Mouse (Mus musculus) CH12.LX (cell line): ENCODE measurements around the gene Plekha8. TPM values are rescaled to one million over a fixed set of nuclear protein-coding genes. Genes with fewer than 3 reads are reported as not detected.

Experiments used
- DNase-seq: peaks from one replicate; pipeline ENCODE4 v3.0.0-alpha.2; 2013; ENCODE audit errors: extremely low read depth
- H3K27ac ChIP-seq: 2 replicates; pipeline ENCODE4 v1.5.1; 2012; ENCODE audit warnings: low read depth, mild to moderate bottlenecking, control low read depth, moderate library complexity; ENCODE audit not compliant: insufficient read depth
- H3K27me3 ChIP-seq: replicated peaks from 2 replicates; pipeline ENCODE3; 2012; ENCODE audit warnings: inconsistent platforms
- H3K36me3 ChIP-seq, 2 experiments: replicated peaks in 1 of 2; 2 replicates each; pipeline versions ENCODE3 to v1.6.1; 2012; ENCODE audit warnings: inconsistent platforms in 1 of 2, low read length in 1 of 2, mild to moderate bottlenecking in 1 of 2, mixed read lengths in 1 of 2, moderate library complexity in 1 of 2; ENCODE audit not compliant: control insufficient read depth in 1 of 2, insufficient read depth in 1 of 2
- H3K4me1 ChIP-seq, 2 experiments: 2 replicates each; pipeline ENCODE4 v1.6.1; 2012; ENCODE audit warnings: inconsistent platforms in 1 of 2, moderate library complexity in 1 of 2; ENCODE audit not compliant: insufficient read depth in 2 of 2, control insufficient read depth in 1 of 2
- H3K4me2 ChIP-seq: 2 replicates; pipeline ENCODE4 v1.6.1; 2012; ENCODE audit warnings: low read depth, mild to moderate bottlenecking, control low read depth; ENCODE audit not compliant: poor library complexity, insufficient read depth, severe bottlenecking
- H3K4me3 ChIP-seq, 3 experiments: fragments of 150-350 bp in 1 of 3; sonication (generic) in 1 of 3; replicated peaks in 1 of 3; 2 replicates each; pipeline versions ENCODE3 to v1.5.1; 2011 to 2012; ENCODE audit warnings: low read depth in 2 of 3, low read length in 2 of 3, mild to moderate bottlenecking in 2 of 3, moderate library complexity in 2 of 3, control low read depth in 1 of 3, improper control_type of control experiment in 1 of 3, inconsistent platforms in 1 of 3, mixed read lengths in 1 of 3; ENCODE audit not compliant: poor library complexity in 1 of 3
- H3K79me2 ChIP-seq: replicated peaks from 2 replicates; pipeline ENCODE4 v1.6.1; 2012; ENCODE audit warnings: mild to moderate bottlenecking, moderate library complexity; ENCODE audit not compliant: control insufficient read depth, poor library complexity, insufficient read depth, severe bottlenecking; ENCODE audit errors: extremely low read depth
- H3K9ac ChIP-seq: 2 replicates; pipeline ENCODE4 v1.6.1; 2012; ENCODE audit warnings: low read depth, mild to moderate bottlenecking, control low read depth, moderate library complexity; ENCODE audit not compliant: insufficient read depth
- H3K9me3 ChIP-seq: replicated peaks from 2 replicates; pipeline ENCODE3; 2012; ENCODE audit warnings: low read length, inconsistent platforms, mixed read lengths
- E2F4 ChIP-seq: IDR thresholded peaks from 2 replicates; pipeline ENCODE4 v1.6.1; 2011; ENCODE audit warnings: low read depth, low read length, improper control_type of control experiment; ENCODE audit not compliant: insufficient replicate concordance
- EP300 ChIP-seq: IDR thresholded peaks from 2 replicates; pipeline ENCODE4 v1.6.1; 2011; ENCODE audit warnings: low read length, improper control_type of control experiment
- ETS1 ChIP-seq: conservative IDR thresholded peaks from 2 replicates; pipeline ENCODE4 v1.6.1; 2012; ENCODE audit warnings: low read depth, mild to moderate bottlenecking, inconsistent platforms, low read length, improper control_type of control experiment, moderate library complexity
- HCFC1 ChIP-seq: IDR thresholded peaks from 2 replicates; pipeline ENCODE4 v1.6.1; 2012; ENCODE audit warnings: low read depth, mild to moderate bottlenecking, inconsistent platforms, low read length, improper control_type of control experiment
- MAFK ChIP-seq: IDR thresholded peaks from 2 replicates; pipeline ENCODE4 v1.6.1; 2011; ENCODE audit warnings: low read length, improper control_type of control experiment; ENCODE audit not compliant: insufficient replicate concordance
- MXI1 ChIP-seq: IDR thresholded peaks from 2 replicates; pipeline ENCODE4 v1.6.1; 2011; ENCODE audit warnings: mild to moderate bottlenecking, low read depth, low read length, improper control_type of control experiment
- RAD21 ChIP-seq: IDR thresholded peaks from 2 replicates; pipeline ENCODE4 v1.6.1; 2011; ENCODE audit warnings: low read depth, mild to moderate bottlenecking, low read length, improper control_type of control experiment, moderate library complexity
- TBP ChIP-seq: conservative IDR thresholded peaks from 2 replicates; pipeline ENCODE4 v1.6.1; 2011; ENCODE audit warnings: low read depth, low read length, improper control_type of control experiment
- TCF12 ChIP-seq: IDR thresholded peaks from 2 replicates; pipeline ENCODE4 v1.6.1; 2014; ENCODE audit warnings: low read depth, mild to moderate bottlenecking, inconsistent platforms, low read length, improper control_type of control experiment
- UBTF ChIP-seq: IDR thresholded peaks from 2 replicates; pipeline ENCODE4 v1.6.1; 2012; ENCODE audit warnings: low read depth, mild to moderate bottlenecking, inconsistent platforms, low read length, improper control_type of control experiment, moderate library complexity
- ZNF384 ChIP-seq: IDR thresholded peaks from 2 replicates; pipeline ENCODE4 v1.6.1; 2012; ENCODE audit warnings: low read depth, low read length, improper control_type of control experiment, inconsistent platforms
- dilution Hi-C: fragments of 300-500 bp; cut with MboI; formaldehyde crosslinking; loops from 2 replicates; pipeline ENCODE4 v1.14.3; 2020; ENCODE audit warnings: low sequenced_read_pairs; ENCODE audit not compliant: extremely low pct_unique_long_range_greater_than_20kb, extremely low pct_ligation_motif_present
- in situ Hi-C: fragments of 300-500 bp; cut with MboI; formaldehyde crosslinking; loops from 3 replicates; pipeline ENCODE4 v1.14.3; 2019; ENCODE audit warnings: low sequenced_read_pairs, low pct_ligation_motif_present, low pct_unique_long_range_greater_than_20kb, mixed read lengths
- polyA plus RNA-seq: library from polyadenylated mRNA; unstranded; fragments of >175 nt; gene quantifications from 2 replicates; pipeline ENCODE4 v1.2.1, GENCODE M21; 2012; ENCODE audit warnings: low read depth; ENCODE audit not compliant: insufficient read length
- total RNA-seq, 2 experiments: library from RNA; depleted of rRNA; stranded (reverse); fragments of 300-350 nt in 1 of 2; fragments of >200 nt in 1 of 2; gene quantifications; 2 replicates each; pipeline ENCODE4 v1.2.3; 2012 to 2014

Plekha8 gene
- total and polyA plus RNA-seq, 3 experiments: 5.8 to 10.2 (median 9.8) TPM

GRCm38 (mm10) chr6:54593766-54594468, 994 bp upstream of the Plekha8 start:
- no peaks in the 10 kb centered on the region for H3K9me3 ChIP-seq
- peak overlapping the region; percentile 91 for H3K4me2 ChIP-seq
- in situ Hi-C loops (loop anchor here (10.0 to 25.0 kb wide), 3 partner anchors 211 to 418 kb away; no protein-coding TSS in a partner anchor), dilution Hi-C loops (no loop called here)
- peaks cover 0 to 29% of the 10 kb centered on the region in 2 experiments; a peak in 2 of 4 replicates for H3K4me1 ChIP-seq
- H3K4me3 ChIP-seq: no peak overlapping the region
- no peaks in the 10 kb centered on the region for H3K79me2 ChIP-seq
- peak; percentile 83 for TF ChIP-seq ZNF384
- no peak for TF ChIP-seq MAFK
- TF ChIP-seq, all 38 proteins: peak for 1
- Histone ChIP-seq H3K27ac (no peak overlapping the region), H3K27me3 (peaks cover 2% of the 10 kb centered on the region), H3K36me3 (peaks cover 0 to under 1% of the 10 kb centered on the region in 2 experiments), H3K9ac (peak overlapping the region; percentile 94; the same call in 1 of the 2 replicates)
- no peak for DNase-seq

GRCm38 (mm10) chr6:54595330-54595878, 493 bp downstream of the Plekha8 start:
- peak overlapping the region; percentile 70 to 98 (median 80) for H3K4me3 ChIP-seq
- H3K9me3 ChIP-seq: no peaks in the 10 kb centered on the region
- no peaks in the 10 kb centered on the region for H3K36me3 ChIP-seq
- H3K79me2 ChIP-seq: no peaks in the 10 kb centered on the region
- peaks cover 2% of the 10 kb centered on the region for H3K27me3 ChIP-seq
- no peak overlapping the region for H3K27ac ChIP-seq
- no peak for TF ChIP-seq EP300
- TF ChIP-seq MXI1: 0 out of 2 replicates have a peak, but pooled peaks have one; percentile 20
- TF ChIP-seq TCF12: peak; percentile 27; the same call in 1 of the 2 replicates
- no peak for TF ChIP-seq TBP
- peak; percentile 2; the same call in 1 of the 2 replicates for TF ChIP-seq HCFC1
- peak; percentile 51 for TF ChIP-seq UBTF
- TF ChIP-seq RAD21: no peak
- peak overlapping the region; percentile 88 for H3K9ac ChIP-seq
- in situ Hi-C loops: loop anchor here (10.0 to 25.0 kb wide), 3 partner anchors 209 to 417 kb away; no protein-coding TSS in a partner anchor
- peaks cover 0 to 29% of the 10 kb centered on the region in 2 experiments; a peak in 2 of 4 replicates for H3K4me1 ChIP-seq
- DNase-seq: no peak
- dilution Hi-C loops: no loop called here
- peak overlapping the region; percentile 76 for H3K4me2 ChIP-seq

GRCm38 (mm10) chr6:54597208-54597607, 2.3 kb downstream of the Plekha8 start, which contains the start of gene Fkbp14:
Gene Fkbp14 (minus strand): TSS chr6:54597308.
- no peak for TF ChIP-seq E2F4
- TF ChIP-seq ETS1: no peak
- TF ChIP-seq, all 38 proteins: peak for 0
- H3K9ac ChIP-seq: no peak within 1 kb of the TSS
- H3K27ac ChIP-seq: no peak within 1 kb of the TSS
- H3K79me2 ChIP-seq: no peaks in the 10 kb centered on the region
- dilution Hi-C loops (no loop called here), in situ Hi-C loops (loop anchor here (10.0 to 25.0 kb wide), 3 partner anchors 208 to 415 kb away; no protein-coding TSS in a partner anchor)
- no peak within 1 kb of the TSS for H3K4me3 ChIP-seq
- no peak for DNase-seq
- no peaks in the 10 kb centered on the region for H3K9me3 ChIP-seq
- H3K4me1 ChIP-seq: peaks cover 0 to 23% of the 10 kb centered on the region in 2 experiments; a peak in 2 of 4 replicates
- no peaks in the 10 kb centered on the region for H3K36me3 ChIP-seq
- peak within 1 kb of the TSS; percentile 76; the same call in 1 of the 2 replicates for H3K4me2 ChIP-seq
- no peaks in the 10 kb centered on the region for H3K27me3 ChIP-seq
